Mouse (Mus musculus) left cerebral cortex, adult 11 months (tissue): ENCODE results near the gene Olfr1463.

Experiments used
- DNase-seq: peaks from one replicate; pipeline ENCODE4 v3.0.0; 2022; ENCODE audit warnings: low spot score

Olfr1463 gene

GRCm38 (mm10) chr19:13231028-13231427 is at the start of gene Olfr1463:
Olfr1463 (plus strand) TSS chr19:13231328.
- no peak for DNase-seq

GRCm38 (mm10) chr19:13185434-13185833 is 45.7 kb upstream of the Olfr1463 start, which contains the start of gene Olfr1462:
Olfr1462 (plus strand) TSS chr19:13185734.
- DNase-seq: no peak

GRCm38 (mm10) chr19:13221666-13222065 is 9.5 kb upstream of the Olfr1463 start:
- DNase-seq: no peak
